Mouse (Mus musculus) liver, adult 2 months (tissue): ENCODE data around the gene Ddhd1. TPM values are rescaled to one million over a fixed set of nuclear protein-coding genes. Genes with fewer than 3 reads are reported as not detected.

Source experiments
- DNase-seq: peaks from one replicate; pipeline ENCODE4 v3.0.0-alpha.2; 2011; ENCODE audit warnings: low read depth, low spot score; ENCODE audit errors: extremely low read depth
- H3K27ac ChIP-seq: fragments of 200-500 bp; replicated peaks from 2 replicates; pipeline ENCODE4 v1.5.1; 2012; ENCODE audit warnings: low read depth, mild to moderate bottlenecking, control low read depth, inconsistent platforms, low read length; ENCODE audit not compliant: insufficient read depth
- H3K27me3 ChIP-seq: fragments of 200-500 bp; 2 replicates; pipeline ENCODE4 v1.6.1; 2012; ENCODE audit warnings: mild to moderate bottlenecking, moderate library complexity, low read length, inconsistent platforms; ENCODE audit not compliant: control insufficient read depth, insufficient read depth
- H3K36me3 ChIP-seq: fragments of 200-500 bp; 2 replicates; pipeline ENCODE4 v1.6.1; 2012; ENCODE audit warnings: low read length, inconsistent platforms; ENCODE audit not compliant: control insufficient read depth, insufficient read depth
- H3K4me1 ChIP-seq: fragments of 200-500 bp; 2 replicates; pipeline ENCODE4 v1.6.1; 2011; ENCODE audit warnings: low read length; ENCODE audit not compliant: control insufficient read depth, insufficient read depth
- H3K4me3 ChIP-seq: fragments of 200-500 bp; 2 replicates; pipeline ENCODE4 v1.5.1; 2011; ENCODE audit warnings: low read depth, mild to moderate bottlenecking, control low read depth, low read length, moderate library complexity; ENCODE audit not compliant: insufficient read depth
- H3K79me2 ChIP-seq: fragments of 200-500 bp; 2 replicates; pipeline ENCODE4 v1.6.1; 2012; ENCODE audit warnings: inconsistent platforms, mild to moderate bottlenecking, low read length, moderate library complexity; ENCODE audit not compliant: control insufficient read depth, insufficient read depth
- H3K9ac ChIP-seq: fragments of 200-500 bp; 2 replicates; pipeline ENCODE4 v1.6.1; 2012; ENCODE audit warnings: low read depth, mild to moderate bottlenecking, control low read depth, inconsistent platforms, low read length
- CTCF ChIP-seq: fragments of 200-500 bp; IDR thresholded peaks from 2 replicates; pipeline ENCODE4 v1.5.1; 2011; ENCODE audit warnings: low read depth, low read length, control low read depth
- POLR2A ChIP-seq: fragments of 200-500 bp; IDR thresholded peaks from 2 replicates; pipeline ENCODE4 v1.6.1; 2011; ENCODE audit warnings: low read length, control low read depth; ENCODE audit not compliant: insufficient read depth; ENCODE audit errors: extremely low read depth
- WGBS: fragments of 180-500 bp; shearing (Covaris S2); methylation state at CpG from one replicate; pipeline ENCODE4 v1.1.7; 2018; 5-methylcytosine and 5-hydroxymethylcytosine counted together
- polyA plus RNA-seq: library from polyadenylated mRNA; depleted of rRNA; stranded (reverse); fragments of >200 nt; gene quantifications from 2 replicates; pipeline ENCODE4 v1.2.3, GENCODE M21; 2012; rRNA removed
- total RNA-seq: library from RNA; depleted of rRNA; stranded (reverse); fragments of >200 nt; gene quantifications from 2 replicates; pipeline ENCODE4 v1.2.3, GENCODE M21; 2014; rRNA removed

Gene Ddhd1
- total RNA-seq (10.7 and 12.9 TPM in 2 replicates), polyA plus RNA-seq (6.7 and 10.1 TPM in 2 replicates)

DNA sequence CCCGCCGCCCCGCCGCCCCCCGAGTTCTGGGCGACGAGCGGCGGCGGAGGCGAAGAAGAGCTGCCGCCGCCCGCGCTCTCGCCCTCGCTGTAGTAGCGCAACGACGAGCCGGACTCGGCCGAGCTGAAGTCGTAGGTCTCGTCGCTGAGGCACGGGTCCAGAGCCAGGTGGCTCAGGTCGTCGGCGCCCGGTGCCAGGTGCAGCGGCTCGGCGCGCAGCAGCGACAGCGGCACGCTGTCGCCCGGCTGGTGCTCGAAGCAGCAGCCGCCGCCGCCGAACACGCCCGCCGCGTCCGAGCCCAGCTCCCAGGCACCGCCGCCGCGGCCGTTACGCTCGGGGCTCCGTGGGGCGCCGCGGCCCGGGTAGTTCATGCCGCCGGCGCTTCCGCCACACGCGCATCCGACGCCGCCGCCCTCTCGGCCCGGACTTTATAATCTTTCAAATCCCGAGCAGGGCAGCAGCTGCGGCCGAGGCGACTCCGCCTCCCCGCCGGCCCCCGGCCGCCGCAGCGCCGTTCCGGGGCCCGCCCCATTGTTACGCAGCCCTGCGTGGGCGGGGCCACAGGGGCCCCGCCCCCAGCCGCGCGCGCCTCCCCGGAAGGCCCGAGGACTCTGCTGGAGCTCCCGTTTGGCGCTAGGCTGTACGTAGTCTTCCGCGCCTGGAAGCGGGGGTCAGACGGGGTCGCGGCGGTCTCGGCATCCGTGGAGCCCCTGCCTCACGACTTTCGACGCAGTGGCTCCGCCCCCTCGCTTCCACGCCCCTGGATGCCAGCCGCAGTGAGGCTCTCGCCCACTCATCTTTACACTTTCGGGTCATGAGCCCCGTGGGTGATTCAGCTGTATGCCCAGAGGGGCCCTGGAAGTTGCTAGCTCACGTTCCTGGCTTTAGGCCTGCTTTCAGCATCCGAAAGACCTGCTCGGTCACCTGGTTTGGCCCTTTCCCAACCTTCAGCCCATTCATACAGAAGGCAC lies at the start of gene Ddhd1:
Gene Ddhd1 (minus strand): TSS at position 503 of the 971 bp plus-strand sequence.
- peak; percentile 77 for TF ChIP-seq POLR2A
- no peak for TF ChIP-seq CTCF
- peaks cover 22% of the 10 kb centered on the region for H3K4me1 ChIP-seq
- DNase-seq: peak; percentile 60
- WGBS: under 1% methylated on average over 105 of the region's 123 CpGs
- H3K36me3 ChIP-seq: no peaks in the 10 kb centered on the region
- H3K27ac ChIP-seq: peak within 1 kb of the TSS; percentile 91
- peaks cover 18% of the 10 kb centered on the region for H3K79me2 ChIP-seq
- peak within 1 kb of the TSS; percentile 97 for H3K9ac ChIP-seq
- H3K27me3 ChIP-seq: no peaks in the 10 kb centered on the region
- peak within 1 kb of the TSS; percentile 97 for H3K4me3 ChIP-seq

DNA sequence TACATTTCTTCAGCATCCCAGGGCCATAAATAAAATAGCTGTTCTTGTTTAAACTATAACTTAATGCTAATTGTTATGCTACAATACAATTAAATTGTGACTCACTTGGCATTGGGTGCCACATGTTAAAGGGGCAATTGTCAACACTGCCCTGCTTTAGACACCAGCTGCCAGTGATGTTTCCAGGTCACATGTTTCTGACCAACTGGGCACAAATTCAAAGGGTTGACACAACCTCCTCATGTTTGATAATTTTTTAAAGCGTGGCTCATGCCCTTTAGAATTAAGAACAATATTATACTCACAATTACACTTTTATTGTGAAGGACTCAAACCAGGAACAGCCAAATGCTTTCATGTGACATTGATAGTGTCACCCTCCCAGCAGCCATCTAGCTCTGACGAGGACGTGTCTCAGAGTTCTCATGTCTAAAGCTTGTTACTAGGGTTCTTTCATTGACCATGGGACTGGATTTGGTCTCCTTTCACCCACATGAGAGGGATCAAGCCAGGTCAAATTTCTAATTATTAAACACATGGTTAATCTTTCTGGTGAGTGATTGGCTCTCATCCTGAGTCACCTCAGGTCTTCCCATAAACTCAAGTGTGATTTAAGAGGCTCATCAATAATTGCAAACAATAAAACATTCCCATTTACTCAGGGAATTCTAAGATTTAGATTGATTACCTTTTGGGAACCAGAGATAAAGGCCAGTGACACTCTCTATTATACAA lies 49.4 kb upstream of the Ddhd1 start:
- peak overlapping the region; percentile 58 for H3K27ac ChIP-seq
- 20% methylated on average over 3 of the region's 3 CpGs for WGBS
- H3K4me1 ChIP-seq: peaks cover 14% of the 10 kb centered on the region
- no peak overlapping the region for H3K9ac ChIP-seq
- no peaks in the 10 kb centered on the region for H3K27me3 ChIP-seq
- H3K36me3 ChIP-seq: no peaks in the 10 kb centered on the region
- no peaks in the 10 kb centered on the region for H3K79me2 ChIP-seq
- DNase-seq: peak; percentile 97
- no peak overlapping the region for H3K4me3 ChIP-seq
- TF ChIP-seq CTCF (no peak), POLR2A (no peak)

DNA sequence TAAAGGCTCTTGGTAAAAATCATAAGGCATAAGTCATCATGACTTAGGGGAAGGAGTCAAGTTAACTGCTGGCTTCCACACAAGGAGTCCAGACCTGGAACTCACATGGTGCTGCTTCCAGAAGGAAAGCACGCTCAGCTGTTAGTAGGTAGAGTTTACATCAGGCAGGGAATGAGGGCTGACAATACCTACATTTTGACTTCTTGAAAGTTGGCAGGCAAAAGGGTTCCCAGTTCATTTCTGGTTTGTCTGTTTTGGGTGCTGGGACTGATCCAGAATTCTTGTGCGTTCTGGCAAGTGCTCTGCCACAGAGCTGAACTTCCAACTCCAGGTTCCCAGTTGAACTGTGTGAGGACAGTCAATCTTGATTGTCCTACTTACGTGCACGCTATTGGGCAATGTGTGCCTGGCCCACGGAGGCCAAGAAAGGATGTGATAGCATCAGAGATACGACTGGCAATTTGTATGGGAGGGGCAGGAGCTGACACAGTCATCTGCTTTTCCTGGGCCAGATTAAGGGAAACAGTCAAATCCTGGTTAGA lies 42.2 kb upstream of the Ddhd1 start:
- TF ChIP-seq POLR2A: no peak
- TF ChIP-seq CTCF: no peak
- peak overlapping the region; percentile 44; the same call in 1 of the 2 replicates for H3K27ac ChIP-seq
- H3K36me3 ChIP-seq: no peaks in the 10 kb centered on the region
- H3K27me3 ChIP-seq: no peaks in the 10 kb centered on the region
- no peak overlapping the region for H3K4me3 ChIP-seq
- peak; percentile 99 for DNase-seq
- peaks cover 3% of the 10 kb centered on the region for H3K4me1 ChIP-seq
- H3K9ac ChIP-seq: no peak overlapping the region
- WGBS: 7% methylated on average over 6 of the region's 6 CpGs
- no peaks in the 10 kb centered on the region for H3K79me2 ChIP-seq

GRCm38 (mm10) chr14:45698867-45699266 lies 40.9 kb upstream of the Ddhd1 start:
- Histone ChIP-seq H3K4me1 (peaks cover 7% of the 10 kb centered on the region), H3K27me3 (no peaks in the 10 kb centered on the region), H3K27ac (no peak overlapping the region), H3K4me3 (no peak overlapping the region), H3K79me2 (no peaks in the 10 kb centered on the region), H3K36me3 (no peaks in the 10 kb centered on the region), H3K9ac (no peak overlapping the region)
- 65% methylated on average over 3 of the region's 3 CpGs for WGBS
- DNase-seq: no peak
- no peak for TF ChIP-seq POLR2A
- TF ChIP-seq CTCF: no peak

GRCm38 (mm10) chr14:45696098-45696497 lies 38.2 kb upstream of the Ddhd1 start:
- H3K27ac ChIP-seq: no peak overlapping the region
- DNase-seq: no peak
- H3K36me3 ChIP-seq: no peaks in the 10 kb centered on the region
- no peak overlapping the region for H3K4me3 ChIP-seq
- no peaks in the 10 kb centered on the region for H3K79me2 ChIP-seq
- TF ChIP-seq CTCF (no peak), POLR2A (no peak)
- H3K27me3 ChIP-seq: no peaks in the 10 kb centered on the region
- no peak overlapping the region for H3K9ac ChIP-seq
- H3K4me1 ChIP-seq: peaks cover 7% of the 10 kb centered on the region
- 98% methylated on average over 2 of the region's 2 CpGs for WGBS
